Mouse (Mus musculus): ENCODE data around the gene Cfap299. TPM values are rescaled to one million over a fixed set of nuclear protein-coding genes. Genes with fewer than 3 reads are reported as not detected.

The Cfap299 gene
- total RNA-seq, 2 experiments from 2014 or later, result not detected

GRCm38 (mm10) chr5:98380360-98380759, 51.3 kb downstream of the Cfap299 start:
- DNase-seq, result no peak

- no peak for DNase-seq
Measured at GRCm38 (mm10) chr5:98387054-98387453, 58.0 kb downstream of the Cfap299 start.

- no peak for DNase-seq
Measured at GRCm38 (mm10) chr5:98402165-98402564, 73.1 kb downstream of the Cfap299 start.

GRCm38 (mm10) chr5:98410060-98410459, 81.0 kb downstream of the Cfap299 start:
- no peak for DNase-seq

GRCm38 (mm10) chr5:98416385-98417145, 87.5 kb downstream of the Cfap299 start:
- no peak for DNase-seq

GRCm38 (mm10) chr5:98424965-98425364, 95.9 kb downstream of the Cfap299 start:
- no peak for DNase-seq

- DNase-seq, result no peak
Measured at GRCm38 (mm10) chr5:98426112-98426511, 97.0 kb downstream of the Cfap299 start.

GRCm38 (mm10) chr5:98430060-98430459, 101.0 kb downstream of the Cfap299 start:
- DNase-seq, result no peak

- DNase-seq, result no peak
Measured at GRCm38 (mm10) chr5:98438686-98439085, 109.6 kb downstream of the Cfap299 start.

GRCm38 (mm10) chr5:98446771-98447462, 117.8 kb downstream of the Cfap299 start:
- DNase-seq, result no peak

GRCm38 (mm10) chr5:98449873-98450272, 120.8 kb downstream of the Cfap299 start:
- DNase-seq, result no peak

GRCm38 (mm10) chr5:98466882-98467535, 137.9 kb downstream of the Cfap299 start:
- DNase-seq, result no peak

- no peak for DNase-seq
Measured at GRCm38 (mm10) chr5:98470052-98470451, 140.9 kb downstream of the Cfap299 start.

- DNase-seq, result no peak
Measured at GRCm38 (mm10) chr5:98476539-98476938, 147.4 kb downstream of the Cfap299 start.

GRCm38 (mm10) chr5:98477261-98477660, 148.2 kb downstream of the Cfap299 start:
- no peak for DNase-seq

- no peak for DNase-seq
Measured at GRCm38 (mm10) chr5:98483507-98483906, 154.4 kb downstream of the Cfap299 start.

- DNase-seq, result no peak
Measured at GRCm38 (mm10) chr5:98485189-98485588, 156.1 kb downstream of the Cfap299 start.

- DNase-seq, result no peak
Measured at GRCm38 (mm10) chr5:98498317-98498716, 169.2 kb downstream of the Cfap299 start.

- no peak for DNase-seq
Measured at GRCm38 (mm10) chr5:98516214-98516613, 187.1 kb downstream of the Cfap299 start.

- no peak for DNase-seq
Measured at GRCm38 (mm10) chr5:98520118-98520517, 191.0 kb downstream of the Cfap299 start.

- DNase-seq, result no peak
Measured at GRCm38 (mm10) chr5:98522270-98522977, 193.3 kb downstream of the Cfap299 start.

- no peak for DNase-seq
Measured at GRCm38 (mm10) chr5:98523050-98523449, 193.9 kb downstream of the Cfap299 start.

GRCm38 (mm10) chr5:98523783-98524182, 194.7 kb downstream of the Cfap299 start:
- no peak for DNase-seq

Data from gastrocnemius, postnatal 10 days (tissue).